Mouse (Mus musculus) MEL-GATA-1-ER (cell line): ENCODE results near the gene Col18a1.

Source experiments
- DNase-seq: peaks from one replicate; pipeline ENCODE4 v3.0.0-alpha.2; 2012; ENCODE audit warnings: low read depth; ENCODE audit errors: extremely low read depth

Col18a1 gene

DNA sequence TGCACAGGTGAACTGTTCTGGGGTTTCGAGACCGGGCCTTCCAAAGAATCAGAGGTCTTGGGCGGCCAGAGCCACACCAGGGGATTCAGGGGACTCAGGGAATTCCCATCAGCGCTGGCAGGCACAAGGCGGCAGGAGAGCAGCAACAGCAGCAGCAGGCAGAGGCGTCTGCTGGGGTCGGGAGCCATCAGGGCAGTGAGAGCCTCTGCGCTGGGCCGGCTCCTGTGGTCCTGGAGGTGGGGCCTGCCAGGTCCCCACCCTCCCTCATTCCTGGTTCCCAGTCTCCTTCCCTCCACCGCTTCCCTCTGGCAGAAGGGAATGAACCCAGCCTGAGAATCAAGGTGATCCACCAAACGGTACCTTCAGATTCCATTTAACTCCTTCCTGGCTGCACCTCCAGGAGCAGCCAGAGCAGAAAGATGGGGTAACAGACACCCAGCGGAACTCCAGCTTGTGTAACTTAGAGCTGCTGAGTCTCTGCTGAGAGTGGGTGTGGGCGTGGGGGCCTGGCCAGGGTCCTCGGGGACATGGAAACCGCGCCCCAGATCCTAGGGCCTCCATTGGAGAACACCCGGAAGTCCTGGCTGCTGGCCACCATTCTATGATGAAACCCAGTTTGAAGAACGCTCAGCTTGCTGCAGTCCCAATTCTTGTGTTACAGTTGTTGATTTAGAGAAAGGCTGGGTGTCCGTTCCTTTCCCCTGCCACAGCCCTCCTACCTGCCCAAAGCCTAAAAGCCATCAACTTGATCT, 52.7 kb downstream of the Col18a1 start:
- DNase-seq = no peak

GRCm38 (mm10) chr10:77111550-77112249, 54.6 kb downstream of the Col18a1 start:
- DNase-seq = no peak

GRCm38 (mm10) chr10:77110843-77111242, 55.5 kb downstream of the Col18a1 start:
- DNase-seq = no peak

DNA sequence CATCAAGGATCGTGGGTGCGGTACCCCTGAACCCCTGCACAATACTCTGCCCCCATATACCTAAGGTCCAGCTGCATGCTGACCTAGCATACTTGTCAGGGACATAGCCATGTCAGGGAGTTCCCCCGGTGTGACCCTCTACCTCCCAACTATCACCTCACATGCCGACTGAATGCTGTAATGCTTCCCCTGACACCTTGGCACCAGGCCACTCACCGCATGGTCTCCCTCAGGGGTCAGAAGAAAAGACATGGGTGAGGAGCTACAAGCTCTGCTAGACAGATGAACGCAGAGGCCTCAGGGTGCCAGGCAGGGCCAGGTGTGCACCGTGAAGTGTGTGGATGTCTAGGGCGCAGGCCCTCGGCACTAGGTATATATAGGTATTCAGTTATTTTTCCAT, 56.3 kb downstream of the Col18a1 start:
- DNase-seq = no peak

DNA sequence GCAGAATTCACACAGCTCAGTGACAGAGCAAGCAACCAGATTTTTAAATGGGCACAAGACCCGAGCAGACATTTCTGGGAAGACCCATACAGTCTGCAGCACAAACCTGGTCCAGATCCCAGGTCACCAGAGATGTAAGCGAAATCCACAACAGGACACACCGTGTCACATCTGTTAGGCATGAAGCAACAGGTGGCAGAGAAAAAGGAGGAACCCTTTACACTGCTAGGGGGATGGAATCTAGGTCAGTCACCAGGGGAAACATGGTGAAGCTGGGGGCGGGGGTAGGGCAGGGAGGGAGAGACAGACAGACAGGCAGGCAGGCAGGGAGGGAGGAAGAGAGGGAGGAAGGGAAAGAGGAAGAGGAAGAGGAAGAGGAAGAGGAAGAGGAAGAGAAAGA, 58.2 kb downstream of the Col18a1 start:
- no peak for DNase-seq

DNA sequence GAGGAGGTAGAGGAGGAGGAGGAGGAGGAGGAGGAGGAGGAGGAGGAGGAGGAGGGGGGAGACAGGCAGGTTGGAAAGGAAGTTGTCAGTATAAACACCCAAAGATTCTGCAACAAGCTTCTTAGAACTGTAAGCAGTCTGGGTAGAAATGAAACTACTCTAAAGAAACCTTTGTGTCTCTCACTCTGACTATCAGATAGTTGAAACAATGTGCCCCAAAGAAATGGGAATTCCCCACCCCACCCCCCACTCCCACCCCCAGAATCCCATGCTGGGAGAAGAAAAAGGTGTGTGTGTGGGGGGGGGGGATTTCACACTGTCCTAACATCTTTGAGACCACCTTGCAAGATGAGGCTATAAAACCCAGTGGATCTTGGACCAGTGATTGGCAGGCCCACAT, 62.0 kb downstream of the Col18a1 start:
- no peak for DNase-seq

DNA sequence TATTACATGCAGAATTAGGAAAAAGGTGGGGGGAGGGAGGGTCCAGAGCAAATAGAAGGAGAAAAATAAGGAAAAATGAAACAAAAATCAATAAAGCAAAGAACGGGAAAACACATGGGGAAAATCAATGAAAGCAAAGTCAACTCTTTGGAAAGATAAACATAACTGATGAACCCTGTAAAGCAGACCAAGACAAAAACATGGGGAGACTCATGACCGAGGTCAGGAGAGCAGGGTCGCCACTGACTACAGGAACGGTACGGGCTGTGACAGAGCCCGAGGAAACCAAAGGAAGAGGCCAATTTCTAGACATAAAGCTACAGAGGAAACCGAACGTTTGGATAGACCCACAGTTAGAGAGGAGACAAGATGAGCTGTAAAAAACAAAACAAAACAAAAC, 62.7 kb downstream of the Col18a1 start:
- DNase-seq = no peak

DNA sequence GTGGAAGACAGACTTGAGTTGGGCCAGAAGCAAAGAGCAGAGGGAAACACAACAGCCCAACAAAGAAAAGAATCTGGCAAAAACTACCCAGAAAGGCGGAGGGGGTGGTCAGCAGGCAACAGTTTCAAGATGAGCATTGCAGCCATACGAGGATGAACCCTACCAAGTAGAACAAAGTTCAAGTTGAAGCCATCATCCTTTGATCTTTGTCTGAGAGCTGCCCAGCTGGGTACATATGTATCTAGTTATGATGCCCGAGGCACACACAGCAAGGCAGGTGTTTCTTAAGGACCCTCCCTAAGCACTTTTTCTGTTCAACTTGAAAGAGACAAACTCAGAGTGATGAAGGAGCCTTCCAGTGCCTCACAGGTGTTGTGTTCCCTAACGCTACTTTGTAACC, 66.6 kb downstream of the Col18a1 start:
- no peak for DNase-seq

GRCm38 (mm10) chr10:77098619-77099018, 67.7 kb downstream of the Col18a1 start:
- DNase-seq = no peak

DNA sequence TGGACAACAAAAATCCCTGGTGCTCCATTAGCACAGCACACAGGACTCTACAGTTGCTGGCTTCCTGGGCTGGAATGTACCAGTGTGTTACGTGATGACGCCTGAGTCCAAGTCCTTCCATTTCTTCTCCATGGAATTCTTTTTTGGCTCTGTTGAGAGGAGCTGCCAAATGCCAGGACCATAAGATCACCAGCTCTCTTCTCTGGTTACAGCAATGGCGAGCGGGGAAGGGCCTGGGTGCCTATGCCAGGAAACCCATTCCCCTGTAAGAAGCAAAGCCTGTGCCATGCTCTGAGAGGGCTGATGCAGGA, 68.5 kb downstream of the Col18a1 start:
- DNase-seq = no peak

GRCm38 (mm10) chr10:77097006-77097889, 69.1 kb downstream of the Col18a1 start:
- DNase-seq = no peak

- DNase-seq = no peak
These were observed 70.7 kb downstream of the Col18a1 start for GRCm38 (mm10) chr10:77095666-77096065.

DNA sequence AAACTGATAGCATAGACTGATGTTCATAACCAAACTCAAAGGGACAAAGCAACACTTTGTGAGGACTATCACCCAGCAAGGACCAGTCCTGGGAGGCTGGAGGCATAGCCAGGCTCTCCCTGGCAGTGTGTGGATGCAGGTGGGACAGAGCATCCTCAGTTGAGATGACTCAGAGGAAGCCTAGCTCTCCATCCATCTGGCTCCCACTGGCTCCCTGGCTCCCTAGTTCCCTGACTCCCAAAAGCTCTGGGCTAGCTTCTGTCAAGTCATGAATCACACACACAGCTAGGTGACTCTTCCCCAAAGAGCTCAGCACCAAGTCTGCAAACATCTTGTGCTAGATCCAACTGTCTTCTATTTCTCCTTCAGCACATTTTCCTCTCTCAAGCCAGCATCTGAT, 72.5 kb downstream of the Col18a1 start:
- no peak for DNase-seq

DNA sequence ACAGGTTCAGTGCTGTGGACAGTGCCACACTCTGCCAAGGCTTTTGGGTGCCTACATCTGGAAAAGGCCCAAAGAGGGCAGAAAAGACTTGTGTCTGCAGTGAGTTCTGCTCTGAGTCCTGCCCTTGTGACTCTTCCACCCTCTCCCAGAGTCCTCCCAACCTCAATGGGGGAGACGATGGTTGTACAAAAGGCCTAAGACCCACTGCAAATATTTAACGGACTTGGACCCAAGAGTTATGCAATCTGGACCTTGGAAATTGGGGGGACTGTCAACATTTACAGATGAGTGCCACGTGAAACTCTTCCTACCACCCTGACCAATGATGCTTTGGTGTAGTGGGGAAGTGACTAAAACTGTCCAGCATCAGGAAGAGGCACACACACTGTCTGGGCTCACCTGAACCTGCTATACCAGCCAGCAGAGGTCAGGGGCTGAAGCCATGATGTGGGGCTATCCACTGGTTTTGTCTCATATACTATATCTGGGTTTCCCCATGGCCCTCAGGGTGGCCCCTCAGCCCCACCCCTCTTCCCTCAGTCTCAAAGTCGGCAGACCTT, 74.7 kb downstream of the Col18a1 start:
- no peak for DNase-seq

GRCm38 (mm10) chr10:77090063-77090462, 76.3 kb downstream of the Col18a1 start:
- DNase-seq = no peak

DNA sequence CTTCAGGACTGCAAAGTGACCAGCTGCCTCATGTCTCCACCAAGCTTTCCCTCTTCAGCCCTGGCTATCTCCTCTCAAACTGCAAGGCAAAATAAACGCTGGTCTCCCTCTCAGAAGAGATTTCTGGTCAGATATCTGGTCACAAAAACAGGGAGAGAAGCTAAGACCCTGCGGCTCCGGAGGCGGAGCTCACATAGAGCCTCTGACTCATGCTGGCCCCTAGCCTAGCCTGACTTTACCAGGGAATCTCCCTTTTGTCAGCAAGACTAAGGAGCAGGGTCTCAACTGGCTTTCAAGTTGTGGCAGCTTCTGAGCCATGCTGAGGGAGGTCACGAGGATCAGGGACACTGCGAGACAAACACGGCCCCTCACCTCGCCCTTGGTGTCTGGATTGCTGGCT, 77.0 kb downstream of the Col18a1 start:
- DNase-seq = no peak

DNA sequence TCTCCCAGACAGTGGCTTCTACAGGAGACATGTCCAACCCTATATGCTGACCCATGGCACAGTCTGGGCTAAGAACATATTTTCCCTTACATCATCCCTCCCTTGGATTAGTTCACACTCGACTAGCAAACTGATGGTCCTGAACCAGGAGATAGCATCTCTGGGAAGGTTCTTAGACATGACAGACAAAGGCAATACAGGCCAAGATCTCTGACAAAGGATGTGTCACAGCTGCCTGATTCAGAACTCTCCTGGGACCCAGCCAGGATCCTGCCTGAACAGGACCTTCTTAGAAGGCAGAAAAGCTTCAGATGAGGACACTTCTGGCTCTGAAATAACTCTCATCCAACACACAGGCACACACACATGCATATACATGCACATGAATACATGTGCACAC, 81.8 kb downstream of the Col18a1 start:
- DNase-seq = no peak

GRCm38 (mm10) chr10:77082921-77083320, 83.4 kb downstream of the Col18a1 start:
- no peak for DNase-seq

GRCm38 (mm10) chr10:77082453-77082852, 83.9 kb downstream of the Col18a1 start:
- DNase-seq = no peak

- no peak for DNase-seq
These were observed 87.4 kb downstream of the Col18a1 start for GRCm38 (mm10) chr10:77078961-77079360.

DNA sequence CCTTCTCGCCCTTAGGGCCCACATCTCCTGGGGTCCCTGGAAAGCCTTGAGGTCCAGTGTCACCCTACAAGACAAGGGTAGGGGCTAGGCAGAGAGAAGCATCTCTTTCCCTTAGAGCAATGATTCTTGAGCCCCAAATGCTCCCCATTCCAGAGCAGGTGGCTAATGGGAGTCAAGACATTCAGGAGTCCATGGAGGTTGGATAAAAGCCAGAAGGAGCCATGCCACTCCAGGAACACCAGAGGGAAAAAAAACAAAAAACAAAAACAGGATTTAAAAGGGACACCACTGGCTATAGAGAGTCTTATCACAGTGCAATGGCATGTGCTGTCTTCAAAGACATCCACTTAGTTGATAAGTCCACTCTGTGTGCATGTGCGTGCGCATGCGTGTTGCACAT, 87.9 kb downstream of the Col18a1 start:
- DNase-seq = no peak
